Mouse (Mus musculus): ENCODE data around the gene Mrtfb.
A peak's percentile ranks its signal among the peaks of the same experiment; 100 is the strongest.

The Mrtfb gene

DNA sequence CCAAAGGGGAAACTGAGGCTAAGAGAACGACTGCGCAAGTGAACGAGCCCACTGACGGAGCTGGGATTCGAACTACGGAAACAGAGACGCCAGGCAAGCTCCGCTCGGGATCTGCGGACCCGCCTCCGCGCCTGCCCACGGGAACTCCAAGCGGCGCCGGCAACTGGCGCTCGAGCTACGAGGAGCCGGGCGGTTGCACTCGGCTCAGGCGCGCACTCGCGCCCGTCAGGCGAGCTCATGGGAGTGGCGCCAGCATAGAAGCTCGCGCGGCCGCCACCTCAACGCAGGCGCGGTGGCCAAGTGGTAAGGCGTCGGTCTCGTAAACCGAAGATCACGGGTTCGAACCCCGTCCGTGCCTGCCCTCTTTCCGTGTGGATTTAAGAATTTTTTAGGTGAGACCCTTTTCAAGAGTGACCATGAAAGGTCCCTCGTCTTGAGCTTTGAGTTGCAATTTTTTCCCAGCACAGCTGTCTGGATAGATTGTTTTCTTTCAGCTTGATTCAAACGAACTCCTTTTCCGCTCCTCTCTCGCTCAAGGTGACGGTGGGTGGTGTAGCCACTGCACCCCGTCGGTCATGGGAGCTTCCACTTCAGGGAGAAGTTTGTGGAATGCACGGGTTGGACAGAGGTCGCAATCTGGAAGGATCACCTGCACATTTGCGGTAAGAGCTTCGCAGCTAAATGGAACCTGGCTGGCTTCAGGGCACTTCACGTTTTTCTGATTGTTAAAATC lies 180.9 kb downstream of the Mrtfb start:
- peak; percentile 95 for DNase-seq (ENCODE audit: low read depth, low spot score)

DNA sequence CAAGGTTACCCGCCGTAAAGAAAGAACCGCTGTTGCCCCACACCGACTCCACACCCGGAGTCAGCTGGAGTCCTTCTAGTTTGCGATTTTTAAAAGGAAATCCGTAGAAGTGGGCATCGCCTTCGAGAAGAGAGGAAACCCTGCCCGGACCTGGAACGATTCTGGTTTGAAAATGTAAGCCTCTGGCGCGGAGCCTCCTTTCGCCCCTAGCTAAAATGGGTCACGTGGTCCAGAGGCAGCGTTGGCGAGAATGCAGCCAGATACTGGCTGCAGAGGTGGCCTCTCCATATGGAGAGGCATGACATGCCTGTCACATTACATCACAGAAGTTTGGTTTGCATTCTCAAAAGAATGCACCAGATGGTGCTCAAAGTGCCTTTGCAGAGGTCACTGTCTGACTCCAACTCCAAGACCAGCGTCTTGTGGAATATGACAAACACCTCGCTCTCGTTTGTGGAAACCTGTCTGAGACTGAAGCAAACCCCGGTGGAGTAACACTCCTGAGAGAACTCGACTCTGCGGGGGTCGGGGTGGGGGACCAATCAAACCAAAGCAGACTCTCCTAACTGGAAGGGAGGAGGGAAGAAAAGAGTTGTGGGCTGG lies 181.6 kb downstream of the Mrtfb start:
- DNase-seq (ENCODE audit: low read depth, low spot score): peak; percentile 77

DNA sequence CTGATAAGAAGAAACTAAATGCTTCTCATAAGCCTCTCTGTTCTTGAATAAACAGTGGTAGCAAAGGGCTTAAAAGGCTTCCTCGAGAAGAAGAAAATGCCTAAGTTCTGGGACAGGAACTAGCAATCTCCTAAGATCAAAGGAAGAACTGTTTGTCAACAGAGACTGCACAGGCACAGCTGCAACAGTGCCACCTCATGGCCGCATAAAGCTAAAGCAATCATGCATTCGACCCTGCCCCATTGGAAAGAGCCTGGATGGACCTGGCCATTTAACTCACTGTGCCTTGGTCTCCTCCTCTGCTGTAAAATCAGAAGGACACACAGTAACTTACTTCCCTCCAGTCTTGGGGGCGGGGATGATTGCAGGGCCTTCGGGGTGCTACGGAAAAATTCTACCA lies 184.2 kb downstream of the Mrtfb start:
- DNase-seq (ENCODE audit: low read depth, low spot score): no peak

GRCm38 (mm10) chr16:13443764-13444163 lies 187.5 kb downstream of the Mrtfb start:
- no peak for DNase-seq (ENCODE audit: low read depth, low spot score)

DNA sequence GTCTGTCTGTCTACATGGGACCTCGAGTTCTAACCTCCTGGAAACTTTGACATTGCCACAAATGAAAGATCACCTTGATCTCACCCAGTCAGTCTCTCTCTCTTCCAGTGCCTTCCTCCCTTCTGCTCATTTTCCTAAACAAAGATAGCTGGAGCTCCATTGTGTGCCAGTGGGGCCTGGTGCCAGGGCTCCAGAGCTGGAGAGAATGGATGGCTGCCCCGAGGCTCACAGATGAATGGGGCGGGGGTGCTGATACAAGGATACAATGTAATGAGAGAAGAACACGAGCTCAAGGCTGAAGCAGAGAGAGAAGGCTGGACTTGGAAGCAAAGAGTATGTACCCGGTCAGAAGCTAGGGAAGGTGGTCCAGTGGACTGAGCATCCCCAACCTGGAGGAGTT lies 189.2 kb downstream of the Mrtfb start:
- no peak for DNase-seq (ENCODE audit: low read depth, low spot score)

DNA sequence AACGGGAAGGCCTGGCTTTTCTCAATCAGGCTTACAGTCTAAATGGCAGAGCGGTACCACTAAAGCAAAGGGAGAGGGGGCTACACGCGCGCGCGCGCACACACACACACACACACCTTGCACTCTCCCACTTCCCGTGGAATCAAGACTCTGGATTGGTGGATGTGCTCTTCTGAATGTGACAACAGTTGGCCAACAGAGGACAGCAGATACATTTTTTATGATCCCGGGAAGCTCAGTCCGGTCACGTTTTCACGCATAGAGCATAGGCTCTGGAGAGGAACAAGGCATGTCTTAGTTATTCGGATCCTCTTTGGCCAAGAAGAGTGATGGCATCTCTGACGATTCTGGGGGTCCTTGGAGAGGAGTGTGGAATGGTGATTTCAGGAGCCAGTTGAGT lies 190.2 kb downstream of the Mrtfb start:
- no peak for DNase-seq (ENCODE audit: low read depth, low spot score)

DNA sequence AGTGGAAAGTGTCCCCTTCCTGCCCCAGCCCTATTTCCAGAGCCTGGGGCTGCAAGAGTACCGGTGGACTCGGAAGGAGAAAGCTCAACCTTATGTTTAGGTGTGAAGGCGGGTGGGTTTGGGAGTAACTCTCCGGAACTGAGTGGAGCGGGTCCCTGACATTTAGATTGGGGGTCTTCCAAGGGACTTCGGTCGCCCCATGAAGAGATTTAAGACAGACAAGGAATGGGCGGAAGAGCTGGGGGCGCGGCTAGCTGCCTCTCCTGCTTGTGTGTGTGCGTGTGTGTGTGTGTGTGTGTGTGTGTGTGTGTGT lies 190.6 kb downstream of the Mrtfb start:
- no peak for DNase-seq (ENCODE audit: low read depth, low spot score)

GRCm38 (mm10) chr16:13447284-13448050 lies 191.2 kb downstream of the Mrtfb start:
- DNase-seq (ENCODE audit: low read depth, low spot score): no peak

DNA sequence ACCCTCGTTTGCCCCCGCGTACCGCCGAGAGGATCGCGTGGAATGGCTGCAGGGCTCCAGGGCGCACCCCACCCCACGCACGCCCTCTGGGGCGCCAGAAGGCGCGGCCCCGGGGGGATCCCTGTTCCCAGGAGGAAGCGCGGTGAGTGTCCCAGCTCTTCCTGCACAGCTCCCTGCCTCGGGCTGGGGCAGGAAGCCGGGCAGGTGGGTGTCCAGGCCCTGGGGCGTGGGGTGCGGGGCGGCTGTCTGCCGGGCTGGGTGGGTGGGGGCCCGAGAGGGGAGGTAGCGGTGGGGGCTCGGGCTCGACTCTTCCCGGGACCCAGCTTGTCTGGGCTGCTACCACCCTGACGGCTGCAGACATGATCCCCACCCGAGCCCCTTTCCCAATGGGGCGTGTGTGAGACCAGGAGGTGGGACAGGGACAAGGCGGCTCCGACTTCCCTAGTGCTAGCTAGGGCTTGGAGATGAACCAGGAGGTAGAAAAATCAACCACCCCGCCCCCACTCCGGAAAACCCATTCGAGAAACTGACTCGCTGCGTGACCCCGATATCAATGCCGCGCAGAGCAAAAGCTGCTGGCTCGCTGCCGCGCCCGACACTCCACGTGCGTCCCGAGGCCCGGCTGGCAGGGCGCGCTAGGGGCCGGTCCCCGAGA lies 191.9 kb downstream of the Mrtfb start:
- DNase-seq (ENCODE audit: low read depth, low spot score): no peak

DNA sequence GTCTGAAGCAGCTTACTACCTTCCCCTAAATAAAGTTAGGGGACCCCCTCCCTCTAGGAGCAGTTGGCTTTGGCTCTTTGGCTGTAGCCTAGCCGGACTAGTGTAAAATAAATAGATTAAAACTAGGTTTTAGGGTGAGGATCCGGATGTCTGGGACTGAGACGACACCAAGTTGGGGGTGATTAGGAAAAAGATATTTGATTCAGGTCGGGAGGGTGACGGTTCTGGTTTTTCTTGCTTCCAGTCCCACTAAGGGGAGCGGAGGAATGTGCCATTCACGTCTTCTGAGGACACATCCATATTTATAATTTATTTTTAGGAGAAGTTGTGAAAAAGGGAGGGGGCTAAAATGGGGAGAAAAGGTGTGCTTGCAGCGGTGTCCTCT lies 192.4 kb downstream of the Mrtfb start:
- DNase-seq (ENCODE audit: low read depth, low spot score): no peak

DNA sequence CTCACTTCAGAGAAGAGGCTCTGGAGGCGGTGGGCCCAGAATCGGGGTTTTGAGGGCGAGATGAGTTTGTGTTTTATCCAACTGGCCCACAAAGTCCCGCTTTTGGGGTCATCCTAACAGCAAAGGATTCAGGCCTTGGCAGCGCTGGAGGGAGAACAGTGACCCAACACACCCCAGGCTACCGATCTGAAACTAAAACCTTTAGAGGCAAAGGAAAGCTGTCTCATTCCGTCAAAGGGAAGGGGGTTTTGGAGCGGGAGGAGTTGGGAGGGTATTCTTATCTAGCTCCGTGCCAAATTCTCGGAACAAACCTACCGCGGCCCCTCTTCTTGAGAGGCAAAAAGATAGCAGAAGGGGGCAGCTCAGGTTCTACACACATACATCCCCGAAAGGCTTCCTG lies 193.2 kb downstream of the Mrtfb start:
- DNase-seq (ENCODE audit: low read depth, low spot score): no peak

DNA sequence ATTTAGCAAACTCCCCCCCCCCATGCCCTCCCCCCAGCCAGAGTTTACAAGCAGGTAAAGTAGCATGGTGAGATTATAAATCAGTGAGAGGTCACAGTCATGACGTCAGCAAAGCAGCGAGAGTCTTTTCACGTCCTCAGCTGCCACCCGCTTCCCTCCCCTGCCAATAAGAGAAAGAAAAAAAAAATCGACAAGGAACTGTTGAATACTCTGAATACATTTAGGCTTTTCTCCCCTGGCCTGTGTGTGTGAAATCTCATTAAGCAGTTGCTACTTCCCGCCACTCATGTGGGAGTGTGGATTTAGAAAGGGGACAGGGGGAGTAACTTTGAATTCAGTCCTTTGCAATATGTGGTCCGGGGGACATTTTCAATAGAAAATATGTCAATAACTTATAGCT lies 194.6 kb downstream of the Mrtfb start:
- DNase-seq (ENCODE audit: low read depth, low spot score): no peak

DNA sequence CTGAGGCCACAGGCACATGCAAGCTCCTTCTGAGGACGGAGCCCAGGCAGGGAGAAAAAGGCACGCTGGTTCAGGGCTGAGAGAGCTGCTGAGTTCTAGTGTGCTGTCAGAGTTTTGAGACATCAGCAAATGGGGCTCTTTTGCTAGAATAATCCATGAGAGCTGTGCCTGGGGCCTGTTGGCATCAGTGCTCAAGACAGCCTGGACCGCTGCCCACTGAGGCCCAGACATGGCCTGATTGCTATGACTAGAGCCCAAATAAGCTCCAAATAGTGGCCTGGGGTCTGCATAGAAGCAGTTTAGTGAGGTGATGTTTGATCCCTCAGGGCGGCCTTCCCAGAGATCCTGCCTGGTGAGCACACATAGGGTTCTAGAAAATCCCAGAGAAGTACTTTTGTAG lies 195.7 kb downstream of the Mrtfb start:
- no peak for DNase-seq (ENCODE audit: low read depth, low spot score)

DNA sequence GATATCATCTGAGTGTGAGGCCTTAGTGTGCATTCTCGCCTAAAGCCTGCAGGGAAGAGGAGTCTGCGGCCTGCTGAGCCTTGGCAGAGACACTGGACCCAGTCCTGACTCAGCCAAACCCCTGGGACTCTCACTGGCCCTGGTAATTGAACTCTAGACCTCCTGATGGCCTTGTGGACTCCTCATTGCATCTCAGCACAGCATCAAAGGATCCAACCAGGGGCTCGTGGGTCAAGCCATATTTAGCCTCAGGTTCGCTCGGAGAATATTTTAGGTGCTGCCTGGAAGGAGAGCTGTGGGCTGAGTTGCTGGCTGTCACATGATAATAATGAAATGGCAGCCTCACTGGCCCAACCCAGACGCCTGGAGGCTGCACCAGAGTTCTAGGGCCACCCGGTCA lies 196.4 kb downstream of the Mrtfb start:
- no peak for DNase-seq (ENCODE audit: low read depth, low spot score)

DNA sequence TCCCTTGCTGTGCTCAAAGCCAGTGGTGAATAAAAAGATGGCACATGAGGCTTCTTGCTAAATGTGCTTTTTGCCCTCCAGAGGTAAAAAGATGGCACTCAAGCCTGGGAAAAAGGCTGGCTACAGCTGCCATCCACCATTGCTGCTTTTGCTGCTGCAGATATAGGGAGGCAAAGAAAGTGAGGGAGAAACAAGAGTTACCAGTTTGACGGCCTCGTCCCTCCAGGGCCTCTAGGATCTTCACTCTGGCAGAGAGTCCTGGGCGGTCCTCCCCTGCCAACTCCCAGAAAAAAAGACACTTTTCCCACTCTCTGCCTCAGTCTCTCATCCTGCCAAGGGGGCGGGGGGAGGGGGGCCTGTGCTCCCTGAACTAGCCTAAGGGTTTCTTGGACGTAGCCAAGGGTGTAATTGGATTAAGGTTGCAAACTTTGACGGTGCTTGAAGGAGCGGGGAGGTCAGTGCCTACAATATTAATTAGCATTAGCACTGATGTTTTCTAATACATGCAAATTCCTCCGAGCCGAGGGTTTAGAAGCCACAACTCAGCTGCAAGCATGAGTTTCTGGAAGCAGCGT lies 197.8 kb downstream of the Mrtfb start:
- DNase-seq (ENCODE audit: low read depth, low spot score): no peak

- DNase-seq (ENCODE audit: low read depth, low spot score): no peak
Measured at GRCm38 (mm10) chr16:13455560-13455959, 199.3 kb downstream of the Mrtfb start.

- DNase-seq (ENCODE audit: low read depth, low spot score): no peak
Measured at GRCm38 (mm10) chr16:13458556-13458955, 202.3 kb downstream of the Mrtfb start.

DNA sequence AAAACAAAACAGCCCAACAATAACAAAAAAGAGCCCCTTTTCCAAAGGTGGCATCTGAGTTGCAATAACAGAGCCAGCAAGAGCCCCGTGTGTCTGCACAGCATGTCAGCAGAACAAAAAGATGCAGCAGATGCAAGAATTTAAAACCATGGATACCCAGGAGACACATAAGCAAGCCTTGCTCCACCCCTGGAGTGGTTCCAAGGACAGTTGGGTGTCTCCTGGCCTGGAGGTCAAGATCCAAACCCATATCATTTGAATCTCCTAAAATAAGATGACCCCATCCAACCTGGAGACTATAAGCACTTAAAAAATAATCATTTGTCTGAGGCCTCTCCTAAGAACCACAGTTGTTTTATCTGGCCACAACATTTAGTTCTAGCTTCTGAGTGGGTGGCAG lies 203.8 kb downstream of the Mrtfb start:
- no peak for DNase-seq (ENCODE audit: low read depth, low spot score)

DNA sequence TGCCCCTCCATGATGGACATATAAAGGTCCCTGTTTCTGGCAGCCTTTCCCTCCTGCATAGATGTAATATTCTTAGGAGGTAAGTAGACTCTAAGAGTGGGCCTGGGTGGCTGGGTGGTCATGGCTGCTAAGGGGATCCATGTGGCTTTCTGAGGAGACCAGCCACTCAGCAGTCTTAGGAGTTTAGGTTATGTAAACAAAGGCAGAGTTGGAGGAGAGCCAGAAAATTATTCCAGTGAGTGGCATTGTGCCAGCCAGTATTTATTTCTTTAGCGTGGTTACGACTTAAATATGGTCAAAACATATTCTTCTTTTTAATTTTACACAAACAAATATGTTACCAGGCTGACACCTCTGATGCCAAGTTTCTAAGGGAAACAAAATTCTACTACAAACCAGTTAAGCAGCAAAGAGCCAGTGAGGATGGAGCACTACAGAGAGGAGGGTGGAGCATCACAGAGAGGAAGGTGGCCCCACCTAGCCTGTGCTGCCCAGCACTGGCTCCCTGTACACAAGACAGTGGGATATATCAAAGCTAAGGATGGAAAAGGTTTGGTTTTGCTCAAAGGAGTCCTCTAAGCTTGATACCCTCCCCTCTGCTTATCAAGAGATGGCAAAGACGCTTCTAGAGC lies 204.6 kb downstream of the Mrtfb start:
- no peak for DNase-seq (ENCODE audit: low read depth, low spot score)

GRCm38 (mm10) chr16:13464662-13465061 lies 208.4 kb downstream of the Mrtfb start:
- no peak for DNase-seq (ENCODE audit: low read depth, low spot score)

Data from forelimb bud, embryonic 11.5 days (tissue).